Mouse (Mus musculus): Measurements from ENCODE around the gene Dclk2.

Dclk2 gene

GRCm38 (mm10) chr3:86920343-86921083 is at the start of gene Dclk2:
Gene Dclk2, minus strand, starts transcription at chr3:86920852.
- in situ Hi-C loops (cut with MboI, MseI) = no loop called here

- in situ Hi-C loops (cut with MboI, MseI) = no loop called here
Observed at GRCm38 (mm10) chr3:86962665-86963435, 42.2 kb upstream of the Dclk2 start.

GRCm38 (mm10) chr3:86961395-86961669 is 40.7 kb upstream of the Dclk2 start:
- in situ Hi-C loops (cut with MboI, MseI) = no loop called here

- in situ Hi-C loops (cut with MboI, MseI) = no loop called here
Observed at GRCm38 (mm10) chr3:86960656-86961394, 40.2 kb upstream of the Dclk2 start.

- in situ Hi-C loops (cut with MboI, MseI) = no loop called here
Observed at GRCm38 (mm10) chr3:86959088-86959487, 38.4 kb upstream of the Dclk2 start.

- in situ Hi-C loops (cut with MboI, MseI) = no loop called here
Observed at GRCm38 (mm10) chr3:86955376-86955775, 34.7 kb upstream of the Dclk2 start.

GRCm38 (mm10) chr3:86954521-86954920 is 33.9 kb upstream of the Dclk2 start:
- in situ Hi-C loops (cut with MboI, MseI) = no loop called here

- in situ Hi-C loops (cut with MboI, MseI) = no loop called here
Observed at GRCm38 (mm10) chr3:86953819-86954218, 33.2 kb upstream of the Dclk2 start.

GRCm38 (mm10) chr3:86950652-86951051 is 30.0 kb upstream of the Dclk2 start:
- in situ Hi-C loops (cut with MboI, MseI) = no loop called here

GRCm38 (mm10) chr3:86936254-86936836 is 15.7 kb upstream of the Dclk2 start:
- in situ Hi-C loops (cut with MboI, MseI) = no loop called here

GRCm38 (mm10) chr3:86933446-86933845 is 12.8 kb upstream of the Dclk2 start:
- in situ Hi-C loops (cut with MboI, MseI) = no loop called here

- in situ Hi-C loops (cut with MboI, MseI) = no loop called here
Observed at GRCm38 (mm10) chr3:86923686-86924085, 3.0 kb upstream of the Dclk2 start.

- in situ Hi-C loops (cut with MboI, MseI) = no loop called here
Observed at GRCm38 (mm10) chr3:86921181-86921975, 726 bp upstream of the Dclk2 start.

GRCm38 (mm10) chr3:86919641-86920342 is 860 bp downstream of the Dclk2 start:
- in situ Hi-C loops (cut with MboI, MseI) = no loop called here

GRCm38 (mm10) chr3:86917048-86917447 is 3.6 kb downstream of the Dclk2 start:
- in situ Hi-C loops (cut with MboI, MseI) = no loop called here

GRCm38 (mm10) chr3:86916626-86917025 is 4.0 kb downstream of the Dclk2 start:
- in situ Hi-C loops (cut with MboI, MseI) = no loop called here

GRCm38 (mm10) chr3:86915291-86915690 is 5.4 kb downstream of the Dclk2 start:
- in situ Hi-C loops (cut with MboI, MseI) = no loop called here

GRCm38 (mm10) chr3:86914316-86914715 is 6.3 kb downstream of the Dclk2 start:
- in situ Hi-C loops (cut with MboI, MseI) = no loop called here

- in situ Hi-C loops (cut with MboI, MseI) = no loop called here
Observed at GRCm38 (mm10) chr3:86898366-86898765, 22.3 kb downstream of the Dclk2 start.

GRCm38 (mm10) chr3:86897551-86897950 is 23.1 kb downstream of the Dclk2 start:
- in situ Hi-C loops (cut with MboI, MseI) = no loop called here

- in situ Hi-C loops (cut with MboI, MseI) = no loop called here
Observed at GRCm38 (mm10) chr3:86897066-86897465, 23.6 kb downstream of the Dclk2 start.
